Mouse (Mus musculus) embryo, embryonic 11.5 days (tissue): ENCODE data around the gene Pof1b.

Source experiments
- DNase-seq: peaks from one replicate; pipeline ENCODE4 v3.0.0-alpha.2; 2012; ENCODE audit warnings: low read depth, low spot score

The Pof1b gene

DNA sequence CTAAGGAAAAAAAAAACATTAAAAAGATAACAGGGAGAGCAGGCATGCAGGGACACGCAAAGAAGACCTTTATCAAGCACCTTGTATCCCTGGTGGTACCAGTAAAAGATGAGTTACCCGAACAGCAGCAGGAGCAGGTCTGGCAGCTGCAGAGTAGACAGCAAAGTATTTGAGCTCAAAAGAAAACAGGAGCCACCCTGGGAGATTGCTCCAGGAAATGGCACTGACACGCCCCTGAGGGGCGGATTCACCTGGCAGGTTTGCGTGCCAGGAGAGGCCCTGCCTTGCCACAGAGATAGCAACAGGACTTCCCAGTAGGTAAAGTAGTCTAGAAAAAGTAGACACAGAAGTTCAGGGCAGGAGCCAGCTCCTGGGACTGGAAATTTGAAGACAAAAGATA is at the start of gene Pof1b:
Gene Pof1b, minus strand, starts transcription at position 144 of the 400 bp plus-strand sequence.
- no peak for DNase-seq

DNA sequence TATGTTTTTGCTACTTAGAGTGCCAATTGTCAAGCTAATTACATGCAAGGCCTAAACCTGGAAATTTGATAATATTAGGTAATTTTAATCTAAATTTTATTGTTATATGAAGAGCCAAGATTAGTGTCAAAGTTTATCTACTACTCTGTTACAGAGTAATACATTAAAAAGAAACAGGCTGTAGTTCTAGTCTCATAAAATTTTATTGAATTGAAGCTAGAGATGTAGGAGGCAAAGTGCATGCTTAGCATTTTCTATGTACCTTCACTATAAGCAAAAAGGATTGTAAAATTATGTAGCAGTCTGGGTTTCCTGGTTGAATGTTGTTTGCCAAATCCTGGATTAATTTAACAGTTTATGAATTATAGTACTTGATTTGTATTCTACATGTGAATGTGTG is 18.1 kb upstream of the Pof1b start:
- DNase-seq: no peak

DNA sequence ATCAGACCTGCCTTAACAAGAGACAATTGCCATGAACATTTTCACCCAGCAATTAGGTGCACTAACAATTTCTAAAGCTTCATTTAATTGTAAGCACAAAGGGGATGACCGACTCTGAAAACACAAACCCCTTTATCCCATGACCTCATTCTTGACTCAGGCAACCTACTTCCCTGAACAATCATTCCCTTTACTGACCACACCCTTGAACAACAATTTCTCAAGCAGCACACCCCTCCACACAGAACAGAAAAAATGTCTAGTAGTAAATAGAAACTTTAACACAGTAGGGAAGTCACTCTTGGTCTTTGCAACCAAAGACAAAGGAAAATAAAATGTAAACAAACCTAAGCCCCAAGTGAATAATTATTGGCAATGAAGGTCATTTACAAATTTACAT is 4.1 kb downstream of the Pof1b start:
- DNase-seq: no peak

- no peak for DNase-seq
Measured at GRCm38 (mm10) chrX:112680605-112681004, 17.8 kb downstream of the Pof1b start.

- DNase-seq: no peak
Measured at GRCm38 (mm10) chrX:112675525-112675924, 22.9 kb downstream of the Pof1b start.

DNA sequence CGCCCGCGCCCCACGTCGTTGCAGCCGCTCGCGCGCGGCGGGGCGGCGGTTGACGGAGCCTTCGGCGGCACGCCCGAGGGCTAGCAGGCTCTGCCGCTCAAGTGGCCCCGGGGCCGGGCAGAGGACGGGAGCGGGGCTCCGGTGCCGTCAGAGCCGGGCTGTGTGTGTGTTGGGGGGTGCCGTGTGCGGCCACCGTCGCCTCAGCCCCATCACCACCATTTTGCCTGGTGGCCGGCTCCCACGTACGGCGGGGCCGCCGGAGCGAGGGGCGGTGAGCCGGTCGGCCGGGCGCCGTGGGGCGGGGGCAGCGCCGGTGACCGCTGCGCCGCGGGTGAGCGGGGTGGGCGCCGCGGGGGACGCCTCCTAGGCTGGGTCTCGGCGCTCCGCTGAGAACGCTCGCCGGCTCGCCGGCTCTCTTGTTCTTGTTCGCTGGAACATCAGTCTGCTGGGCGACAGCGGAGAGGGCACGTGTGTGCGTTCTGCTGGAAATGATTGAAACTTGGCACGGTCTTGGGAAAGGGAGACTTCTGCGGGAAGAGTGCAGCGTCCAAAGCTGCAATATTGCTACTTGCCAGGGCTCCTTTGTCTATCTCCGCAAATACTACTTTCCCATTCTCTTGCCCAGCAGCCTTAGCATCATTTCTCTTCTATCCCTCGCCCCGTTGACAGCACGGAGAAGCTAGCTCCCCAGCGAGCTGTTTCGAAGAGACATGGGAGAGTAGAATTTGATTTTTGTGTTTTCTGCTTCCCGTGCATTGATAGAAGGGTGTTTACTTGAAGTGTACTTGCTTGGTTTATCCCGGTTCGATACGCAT is 96.9 kb downstream of the Pof1b start:
- DNase-seq: no peak

DNA sequence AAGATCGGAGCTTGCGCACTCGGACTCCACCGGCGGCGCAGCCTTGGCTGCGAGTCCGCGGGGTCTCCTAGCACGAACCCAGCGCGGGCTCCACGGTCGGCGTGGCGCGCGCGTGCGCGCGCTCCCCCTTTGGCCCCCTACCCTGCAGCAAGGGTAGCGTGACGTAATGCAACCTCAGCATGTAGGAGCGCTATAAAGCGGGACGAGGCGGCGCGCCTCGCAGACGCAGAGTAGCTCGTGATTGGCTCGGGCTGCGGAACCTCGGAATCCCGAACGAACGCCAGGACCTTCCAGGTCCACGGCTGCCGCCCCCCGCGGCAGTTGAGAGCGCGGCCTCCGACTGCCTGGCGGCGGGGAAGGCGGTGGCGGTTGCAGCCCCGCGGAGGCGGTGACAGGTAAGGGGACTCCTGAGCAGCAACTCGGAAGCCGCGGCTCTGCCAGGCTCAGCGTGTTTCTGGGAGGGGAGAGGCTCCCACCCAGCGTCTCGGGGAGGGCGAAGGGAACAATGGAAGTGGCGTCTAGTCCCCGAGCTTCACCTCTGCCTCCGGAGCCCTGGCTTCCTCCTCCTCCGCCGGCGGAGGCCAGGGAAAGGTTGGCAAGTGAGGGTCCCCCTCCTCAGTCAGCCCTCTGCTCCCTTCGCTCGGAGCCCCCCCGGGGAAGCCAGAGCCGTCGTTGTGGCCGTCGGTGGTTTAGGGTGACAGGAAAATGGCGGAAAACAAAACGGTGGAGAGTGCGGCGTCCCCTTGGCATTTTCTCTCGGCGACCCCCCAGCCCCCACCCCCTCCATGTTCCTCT is 97.7 kb downstream of the Pof1b start, which contains the start of gene Zfp711:
Gene Zfp711, plus strand, starts transcription at position 16 of the 795 bp plus-strand sequence.
- DNase-seq: peak; percentile 80
